Mouse (Mus musculus): ENCODE measurements around the gene Atp8b3.

DNA sequence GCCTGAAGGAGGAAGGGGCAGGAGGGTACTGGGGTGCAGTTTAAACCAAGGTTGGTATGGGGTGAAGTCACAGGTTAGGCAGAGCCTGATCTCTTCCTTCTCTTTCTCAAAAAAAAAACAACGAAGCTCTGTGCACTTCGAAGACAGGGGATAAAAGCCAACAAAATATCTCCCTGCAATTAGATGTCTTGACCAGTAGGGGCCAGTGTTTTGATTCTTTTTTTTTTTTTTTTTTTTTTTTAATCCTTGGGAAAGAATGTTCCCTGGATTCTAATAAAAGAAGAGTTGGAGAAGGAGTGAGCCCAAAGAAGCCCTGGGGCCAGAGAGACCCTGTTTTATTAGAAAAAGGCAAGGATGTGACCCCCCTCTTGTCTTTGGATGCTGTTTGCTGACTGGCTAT lies 19.6 kb downstream of the Atp8b3 start:
- TF ChIP-seq CTCF (IDR thresholded peaks at IDR 0.05; ENCODE audit: insufficient read depth, low read length) (no peak), POLR2A (IDR thresholded peaks at IDR 0.05; ENCODE audit: borderline replicate concordance, extremely low read depth, low read depth, low read length) (no peak)

All from lung, adult 2 months (tissue).